Mouse (Mus musculus) lung, postnatal 0 days (tissue): ENCODE results near the gene Ripor1.

Experiments
- CTCF ChIP-seq: IDR thresholded peaks from 2 replicates; pipeline ENCODE4 v1.5.1; 2016; ENCODE audit warnings: antibody characterized with exemption, mild to moderate bottlenecking
- EP300 ChIP-seq: IDR thresholded peaks from 2 replicates; pipeline ENCODE4 v1.6.1; 2016; ENCODE audit warnings: antibody characterized with exemption, mild to moderate bottlenecking, control low read depth

GRCm38 (mm10) chr8:105645205-105645604 lies 40.1 kb downstream of the Ripor1 start:
- TF ChIP-seq CTCF (no peak), EP300 (no peak)
